In the genomic region with DNA sequence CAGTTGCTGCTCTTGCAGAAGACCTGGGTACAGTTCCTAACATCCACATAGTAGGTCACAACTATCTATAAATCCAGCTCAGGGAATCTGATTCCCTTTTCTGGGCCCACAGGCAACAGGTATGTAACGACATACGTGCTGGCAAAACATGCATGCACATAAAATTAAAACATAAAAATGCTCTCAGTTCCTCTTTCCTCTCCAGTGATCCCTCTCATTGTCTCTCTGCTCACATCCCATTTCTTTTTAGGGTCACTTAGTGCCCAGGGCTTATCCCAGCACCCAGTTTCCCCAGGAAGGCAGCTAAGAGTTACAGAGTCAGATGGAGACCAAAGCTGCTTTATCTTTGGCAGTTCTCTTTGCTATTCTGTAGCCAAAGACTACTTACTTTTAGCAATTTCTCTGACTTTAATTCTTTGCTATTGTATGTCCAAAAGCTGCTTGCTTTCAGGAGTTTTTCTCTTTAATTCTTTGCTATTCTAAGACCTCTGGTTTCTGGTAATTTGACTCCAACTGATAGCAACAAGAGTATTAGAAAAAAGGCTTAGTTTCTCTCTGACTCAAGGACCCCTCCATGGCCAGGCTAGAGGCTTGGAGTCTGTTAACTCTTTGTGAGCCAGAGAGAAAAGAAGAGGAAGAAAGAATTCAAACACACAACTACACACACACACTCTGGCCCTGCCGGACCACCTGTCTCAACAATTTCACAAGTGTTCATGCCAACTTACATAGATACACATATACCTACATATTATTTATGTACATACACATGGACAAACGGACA, we compare ENCODE assay signal across 8 mouse cellular contexts. TPM values are rescaled to one million over a fixed set of nuclear protein-coding genes. Genes with fewer than 3 reads are reported as not detected.
A peak's percentile ranks its signal among the peaks of the same experiment; 100 is the strongest.
DNase-seq lines count a peak whose midpoint lies in the region; ATAC-seq and TF ChIP-seq lines count a peak whose summit lies in the region.

No protein-coding gene starts in this region.

- H3K79me2 ChIP-seq in MEL (ENCODE audit: control insufficient read depth, insufficient read depth, low read length, poor library complexity), result peaks cover 17% of the 10 kb centered on the region

- no peak for TF ChIP-seq CTCF in MEL (IDR thresholded peaks at IDR 0.05 in 2 of 3, conservative IDR thresholded peaks at IDR 0.05 in 1 of 3; ENCODE audit: control insufficient read depth in 1 of 3, insufficient read depth in 1 of 3, low read depth in 2 of 3, low read length in 3 of 3, poor library complexity in 1 of 3, severe bottlenecking in 1 of 3)

- H3K36me3 ChIP-seq in heart, embryonic 11.5 days (ENCODE audit: control insufficient read depth, insufficient read depth, low read length), result 0 out of 2 replicates have a peak, but pooled peaks cover 6% of the 10 kb centered on the region
- peaks cover 1 to 23% of the 10 kb centered on the region in 2 experiments for H3K36me3 ChIP-seq in MEL (ENCODE audit: control insufficient read depth in 1 of 2, insufficient read depth in 2 of 2, low read length in 2 of 2)
- H3K36me3 ChIP-seq in hindbrain, embryonic 11.5 days (ENCODE audit: control insufficient read depth, insufficient read depth, low read length), result no peaks in the 10 kb centered on the region

- no peak for TF ChIP-seq EP300 in MEL (IDR thresholded peaks at IDR 0.05; ENCODE audit: low read depth in 1 of 2, low read length in 2 of 2)

- peaks cover 13% of the 10 kb centered on the region; the same call in 1 of the 2 replicates for H3K4me1 ChIP-seq in heart, embryonic 11.5 days (ENCODE audit: control insufficient read depth, insufficient read depth, low read length)
- H3K4me1 ChIP-seq in MEL (ENCODE audit: control insufficient read depth in 1 of 2, insufficient read depth in 2 of 2, low read length in 2 of 2), result peaks cover 1 to 12% of the 10 kb centered on the region in 2 experiments; a peak in 3 of 4 replicates
- peaks cover 4% of the 10 kb centered on the region; the same call in 1 of the 2 replicates for H3K4me1 ChIP-seq in hindbrain, embryonic 11.5 days (replicated peaks; ENCODE audit: control insufficient read depth, insufficient read depth, low read length)

- peak overlapping the region; percentile 13 for H3K27ac ChIP-seq in heart, embryonic 11.5 days (ENCODE audit: low read depth, low read length)
- H3K27ac ChIP-seq in MEL (ENCODE audit: control insufficient read depth, low read depth, low read length), result no peak overlapping the region
- no peak overlapping the region for H3K27ac ChIP-seq in hindbrain, embryonic 11.5 days (ENCODE audit: low read depth, low read length)

- peak overlapping the region; percentile 95 for H3K9ac ChIP-seq in heart, embryonic 11.5 days (ENCODE audit: low read depth, low read length)
- H3K9ac ChIP-seq in MEL (ENCODE audit: control insufficient read depth, low read depth, low read length, poor library complexity, severe bottlenecking), result peak overlapping the region; percentile 22; the same call in 1 of the 2 replicates
- peak overlapping the region; percentile 12; the same call in 1 of the 2 replicates for H3K9ac ChIP-seq in hindbrain, embryonic 11.5 days (ENCODE audit: low read depth, low read length)

- DNase-seq in heart, postnatal 14 days, result no peak
- peak; percentile 39 for DNase-seq in MEL (ENCODE audit: low read depth, low spot score)
- DNase-seq in hindbrain, embryonic 11.5 days (ENCODE audit: low spot score), result no peak
- DNase-seq in thymus, postnatal 0 days (ENCODE audit: low spot score), result no peak
- DNase-seq in urinary bladder, adult 18-20 months (ENCODE audit: low spot score in 2 of 2), result no peak
- DNase-seq in kidney, postnatal 10 days, result no peak

- WGBS in heart, embryonic 11.5 days (ENCODE audit: insufficient replicate concordance), result 38% methylated on average over 4 of the region's 4 CpGs
- WGBS in hindbrain, embryonic 11.5 days, result 32% methylated on average over 4 of the region's 4 CpGs

- no peak for TF ChIP-seq RAD21 in MEL (IDR thresholded peaks at IDR 0.05; ENCODE audit: low read depth, low read length)

- no peaks in the 10 kb centered on the region for H3K9me3 ChIP-seq in heart, embryonic 11.5 days (replicated peaks; ENCODE audit: control insufficient read depth, low read length)
- no peaks in the 10 kb centered on the region for H3K9me3 ChIP-seq in MEL (replicated peaks; ENCODE audit: insufficient read depth, low read length)
- no peaks in the 10 kb centered on the region for H3K9me3 ChIP-seq in hindbrain, embryonic 11.5 days (ENCODE audit: control insufficient read depth, low read length)

- H3K27me3 ChIP-seq in heart, embryonic 11.5 days (ENCODE audit: control insufficient read depth, insufficient read depth, low read length), result no peaks in the 10 kb centered on the region
- no peaks in the 10 kb centered on the region; a peak in 1 of 4 replicates for H3K27me3 ChIP-seq in MEL (ENCODE audit: control insufficient read depth in 1 of 2, insufficient read depth in 2 of 2, low read length in 2 of 2)
- H3K27me3 ChIP-seq in hindbrain, embryonic 11.5 days (ENCODE audit: control insufficient read depth, insufficient read depth, low read length), result no peaks in the 10 kb centered on the region

- no peak for TF ChIP-seq POLR2A in MEL (IDR thresholded peaks at IDR 0.05; ENCODE audit: control insufficient read depth in 1 of 2, insufficient read depth in 1 of 2, low read depth in 1 of 2, low read length in 2 of 2, poor library complexity in 1 of 2)

- peak overlapping the region; percentile 89 for H3K4me3 ChIP-seq in heart, embryonic 11.5 days (ENCODE audit: low read depth, low read length)
- no peak overlapping the region; a peak in 1 of 4 replicates for H3K4me3 ChIP-seq in MEL (ENCODE audit: control insufficient read depth in 1 of 2, insufficient read depth in 1 of 2, low read depth in 2 of 2, low read length in 2 of 2)
- peak overlapping the region; percentile 88 for H3K4me3 ChIP-seq in hindbrain, embryonic 11.5 days (ENCODE audit: low read depth, low read length)

- peak overlapping the region; percentile 72 for H3K4me2 ChIP-seq in heart, embryonic 11.5 days
- H3K4me2 ChIP-seq in hindbrain, embryonic 11.5 days (replicated peaks; ENCODE audit: low read depth, low read length), result peak overlapping the region; percentile 46

- intact Hi-C loops in heart, postnatal 14 days (cut with DNase I), result no loop called here

- ATAC-seq in heart, embryonic 11.5 days (replicated peaks; ENCODE audit: insufficient number of reproducible peaks, low FRiP score, low TSS enrichment), result no peak
- ATAC-seq in hindbrain, embryonic 11.5 days (ENCODE audit: low FRiP score), result no peak
- ATAC-seq in megakaryocyte progenitor cell, adult 5-6 weeks (replicated peaks; ENCODE audit: poor library complexity), result peak; percentile 17; the same call in 1 of the 2 replicates

TF ChIP-seq in MEL, 35 proteins besides CTCF, POLR2A, EP300 and RAD21:
- TF ChIP-seq ETS1 (IDR thresholded peaks at IDR 0.05; ENCODE audit: low read depth, low read length), result no peak
- no peak for TF ChIP-seq BHLHE40 (IDR thresholded peaks at IDR 0.05; ENCODE audit: borderline replicate concordance, low read depth, low read length)
- TF ChIP-seq JUND (IDR thresholded peaks at IDR 0.05; ENCODE audit: low read depth, low read length), result no peak
- no peak for TF ChIP-seq TAL1 (IDR thresholded peaks at IDR 0.05; ENCODE audit: low read length)
- TF ChIP-seq TCF12 (IDR thresholded peaks at IDR 0.05; ENCODE audit: low read depth, low read length), result no peak
- no peak for TF ChIP-seq CHD2 (IDR thresholded peaks at IDR 0.05; ENCODE audit: low read length)
- TF ChIP-seq SIN3A (IDR thresholded peaks at IDR 0.05; ENCODE audit: low read length), result peak; percentile 36; the same call in 1 of the 2 replicates

RNA-seq across cellular contexts. Expression of a gene that starts 1.4 kb away (rescaled TPM):
- 57.2 and 72.6 TPM in 2 replicates for polyA plus RNA-seq in heart, embryonic 11.5 days (2014; fragmentation: Nextera tagmentation; extraction: Ambion mirVana)
- 10 to 100 TPM in 1 of 2 experiments, 1 to 10 TPM in 1; 7.6 to 11.0 TPM for total RNA-seq in heart, postnatal 14 days (2021)
- 16.6 and 25.2 TPM in 2 replicates for total RNA-seq in MEL (2012; rRNA removed)
- polyA plus RNA-seq in MEL (2012; ENCODE audit: insufficient read depth in 1 of 2, insufficient read length in 2 of 2, low read depth in 1 of 2, low replicate concordance in 2 of 2, missing spikeins in 1 of 2), result 10 to 100 TPM; 34.5 to 63.2 TPM
- 103 and 141 TPM in 2 replicates for polyA plus RNA-seq in hindbrain, embryonic 11.5 days (2014; fragmentation: Nextera tagmentation; extraction: Ambion mirVana)
- 31.3 and 34.9 TPM in 2 replicates for total RNA-seq in megakaryocyte progenitor cell, adult 5-6 weeks (2015)
- total RNA-seq in megakaryocyte progenitor cell, adult 5-6 weeks (2017), result 33.3 and 41.4 TPM in 2 replicates
- 77.8 and 101 TPM in 2 replicates for polyA plus RNA-seq in thymus, postnatal 0 days (2015; fragmentation: Nextera tagmentation; extraction: Ambion mirVana)

RNA-seq across cellular contexts. Expression of a gene that starts 38.8 kb away (rescaled TPM):
- polyA plus RNA-seq in heart, embryonic 11.5 days (2014; fragmentation: Nextera tagmentation; extraction: Ambion mirVana), result 10.1 and 11.7 TPM in 2 replicates
- 10 to 100 TPM; 32.1 to 33.1 TPM for total RNA-seq in heart, postnatal 14 days (2021)
- total RNA-seq in MEL (2012; rRNA removed), result 0.23 and 0.62 TPM in 2 replicates
- 1 to 10 TPM in 1 of 2 experiments, not detected in 1; 1.0 TPM for polyA plus RNA-seq in MEL (2012; ENCODE audit: insufficient read depth in 1 of 2, insufficient read length in 2 of 2, low read depth in 1 of 2, low replicate concordance in 2 of 2, missing spikeins in 1 of 2)
- polyA plus RNA-seq in hindbrain, embryonic 11.5 days (2014; fragmentation: Nextera tagmentation; extraction: Ambion mirVana), result 5.2 and 7.2 TPM in 2 replicates
- total RNA-seq in megakaryocyte progenitor cell, adult 5-6 weeks (2015), result 0.39 and 1.1 TPM in 2 replicates
- total RNA-seq in megakaryocyte progenitor cell, adult 5-6 weeks (2017), result 0.37 and 0.64 TPM in 2 replicates
- polyA plus RNA-seq in thymus, postnatal 0 days (2015; fragmentation: Nextera tagmentation; extraction: Ambion mirVana), result 11.8 and 12.3 TPM in 2 replicates

Comparison
In these comparisons a context has a peak if more than half of its experiments do, and no peak if none do; other contexts are left out.
1. H3K4me3 ChIP-seq: peak in heart, embryonic 11.5 days (single experiment) and hindbrain, embryonic 11.5 days (single experiment); none in MEL (0 of 2).
2. H3K9ac ChIP-seq: peak in every context shown above with its lines; median percentile 95 in heart, embryonic 11.5 days; 22 in MEL; 12 in hindbrain, embryonic 11.5 days.